Mouse (Mus musculus) 416B (cell line): ENCODE data around the gene Tsr1.

Source experiments
- DNase-seq: peaks from one replicate; pipeline ENCODE4 v3.0.0; 2011; ENCODE audit warnings: low read depth

Tsr1 gene

GRCm38 (mm10) chr11:74897678-74898516 is at the start of gene Tsr1:
TSS of gene Tsr1 (plus strand) at chr11:74898071.
- DNase-seq: peak; percentile 97

DNA sequence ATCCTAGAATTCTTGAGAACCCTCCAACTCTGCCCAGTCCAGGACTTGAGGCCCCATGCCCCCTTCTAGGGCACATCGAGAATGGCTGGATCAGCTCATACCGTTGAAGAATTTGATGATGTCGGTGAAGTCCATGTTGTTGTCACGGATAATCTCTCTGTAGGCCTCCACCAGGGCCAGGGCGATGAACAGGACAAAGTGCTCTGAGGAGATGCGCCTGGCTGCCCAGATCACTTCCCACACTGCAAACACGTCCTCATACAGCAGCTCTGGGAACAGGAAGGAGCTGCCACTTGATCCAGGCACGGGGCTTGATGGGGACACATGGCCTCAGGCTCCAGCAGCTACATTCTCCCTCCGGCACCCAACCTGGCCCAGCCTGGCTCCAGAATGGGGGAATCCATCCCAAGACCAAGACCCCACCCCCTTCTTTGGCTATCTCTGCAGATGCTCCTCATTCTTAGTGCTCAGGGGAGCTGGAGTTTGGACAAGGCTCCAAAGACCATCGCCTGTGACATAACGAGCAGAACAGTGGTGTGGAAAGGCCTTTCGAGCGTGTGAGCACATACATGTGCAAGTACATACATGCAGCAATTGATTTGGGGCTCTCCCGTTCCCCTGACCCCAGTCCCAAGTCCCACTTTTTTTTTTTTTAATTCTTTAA is 46.7 kb upstream of the Tsr1 start:
- no peak for DNase-seq

GRCm38 (mm10) chr11:74857756-74858155 is 40.1 kb upstream of the Tsr1 start:
- no peak for DNase-seq

GRCm38 (mm10) chr11:74862129-74862528 is 35.7 kb upstream of the Tsr1 start:
- no peak for DNase-seq

GRCm38 (mm10) chr11:74863471-74863870 is 34.4 kb upstream of the Tsr1 start:
- DNase-seq: no peak

DNA sequence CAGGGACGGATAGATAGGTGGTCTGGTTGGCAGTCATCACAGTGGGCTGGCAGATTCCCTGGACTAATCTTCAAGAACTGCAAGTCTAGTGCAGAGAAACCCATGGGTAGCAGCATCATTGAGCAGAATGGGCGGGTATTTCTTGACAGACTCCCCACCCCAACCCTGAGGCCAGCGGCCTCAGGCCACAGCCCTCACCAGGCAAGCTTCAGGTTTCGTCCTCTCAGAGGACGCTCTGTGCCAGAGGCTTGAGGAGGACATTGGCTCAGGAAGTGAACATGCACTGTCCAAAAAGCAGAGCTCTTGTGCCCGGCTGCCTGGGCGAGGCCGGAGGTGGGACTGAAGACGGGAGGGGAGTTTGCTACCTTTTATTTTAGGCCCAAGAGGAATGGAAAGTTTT is 33.5 kb upstream of the Tsr1 start:
- no peak for DNase-seq

GRCm38 (mm10) chr11:74865252-74865651 is 32.6 kb upstream of the Tsr1 start:
- DNase-seq: no peak

GRCm38 (mm10) chr11:74866640-74867039 is 31.2 kb upstream of the Tsr1 start:
- no peak for DNase-seq

- no peak for DNase-seq
These were observed 30.7 kb upstream of the Tsr1 start for GRCm38 (mm10) chr11:74867181-74867580.

GRCm38 (mm10) chr11:74868046-74868760 is 29.7 kb upstream of the Tsr1 start:
- DNase-seq: peak; percentile 33

- DNase-seq: no peak
These were observed 28.3 kb upstream of the Tsr1 start for GRCm38 (mm10) chr11:74869603-74870002.

DNA sequence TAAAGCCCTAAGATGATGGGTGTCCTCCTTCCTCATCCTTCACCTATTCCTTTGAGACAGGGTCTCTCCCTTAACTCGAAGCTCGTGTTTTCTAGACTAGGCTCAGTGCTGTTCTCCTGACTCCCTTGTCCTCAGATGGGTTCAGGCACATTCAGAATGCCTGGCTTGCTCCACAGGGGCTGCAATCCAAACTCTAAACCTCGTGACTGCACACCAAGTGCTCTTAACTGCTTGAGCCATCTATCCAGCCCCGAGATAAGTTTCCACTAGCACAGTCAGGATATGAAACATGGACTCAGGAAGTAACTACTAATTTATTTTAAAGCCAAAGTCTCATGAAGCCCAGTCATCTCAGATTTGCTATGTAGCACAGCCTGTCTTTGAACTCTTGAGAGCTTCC is 27.3 kb upstream of the Tsr1 start:
- DNase-seq: no peak

GRCm38 (mm10) chr11:74870991-74871622 is 26.8 kb upstream of the Tsr1 start:
- DNase-seq: peak; percentile 74

- DNase-seq: no peak
These were observed 23.2 kb upstream of the Tsr1 start for GRCm38 (mm10) chr11:74874630-74875029.

- peak; percentile 22 for DNase-seq
These were observed 21.1 kb upstream of the Tsr1 start for GRCm38 (mm10) chr11:74876801-74877200.

DNA sequence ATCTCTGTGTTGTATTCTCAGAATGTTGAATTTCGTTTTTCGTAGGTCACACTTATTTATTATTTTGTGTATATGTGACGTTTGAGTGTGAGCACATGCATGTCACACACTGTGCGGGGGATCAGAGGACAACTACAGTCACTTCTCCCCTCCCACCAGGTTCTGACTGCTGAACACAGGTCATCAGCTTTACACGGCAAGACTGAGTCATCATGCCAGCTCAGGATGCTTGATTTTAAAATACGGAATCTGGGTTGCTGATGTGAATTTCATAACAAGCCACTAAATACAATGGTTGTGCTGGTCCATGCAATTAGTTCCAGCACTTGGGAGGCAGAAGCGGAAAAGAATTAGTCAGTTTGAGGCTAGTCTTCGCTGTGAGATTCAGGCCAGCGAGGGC is 16.9 kb upstream of the Tsr1 start:
- DNase-seq: peak; percentile 74

DNA sequence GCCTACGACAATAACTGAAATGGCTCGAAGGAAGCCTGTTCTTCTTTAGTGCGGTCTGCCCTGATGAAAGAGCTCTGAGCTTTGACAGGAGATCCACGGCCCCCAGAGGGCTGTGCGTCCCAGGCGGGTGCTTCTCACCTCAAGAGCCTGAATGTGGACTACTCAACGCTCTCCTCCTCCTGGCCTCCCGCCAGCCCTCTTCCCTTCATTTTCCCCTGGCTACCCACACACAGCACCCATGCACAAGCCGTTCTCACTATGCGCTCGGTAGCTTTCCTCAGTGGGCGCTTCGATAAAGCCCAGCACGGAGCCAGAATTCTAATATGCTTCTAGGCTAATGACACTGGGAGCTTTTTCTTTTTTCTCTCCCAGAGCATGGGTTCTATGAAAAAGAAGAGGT is 15.9 kb upstream of the Tsr1 start:
- DNase-seq: no peak

- DNase-seq: no peak
These were observed 14.8 kb upstream of the Tsr1 start for GRCm38 (mm10) chr11:74883098-74883497.

GRCm38 (mm10) chr11:74894619-74895018 is 3.3 kb upstream of the Tsr1 start:
- no peak for DNase-seq

- peak; percentile 83 for DNase-seq
These were observed 1.6 kb upstream of the Tsr1 start for GRCm38 (mm10) chr11:74895980-74896900.
